Mouse (Mus musculus) monocyte, adult 2 months (primary cell): ENCODE measurements around the gene Adcy9.
"Not testable (repeated sequence)": the region's sequence is repeated elsewhere in the genome, so short reads cannot be mapped to it uniquely, and the experiment has no call there.

Experiments used
- DNase-seq, 2 experiments: peaks; one replicate each; pipeline ENCODE4 v3.0.0; 2022; ENCODE audit warnings: low spot score in 2 of 2, low read depth in 1 of 2

Gene Adcy9

GRCm38 (mm10) chr16:4394991-4395590 is 25.2 kb downstream of the Adcy9 start:
- DNase-seq, result no peak

- DNase-seq, result no peak
Observed at GRCm38 (mm10) chr16:4383473-4384038, 36.7 kb downstream of the Adcy9 start.

- DNase-seq, result no peak
Observed at GRCm38 (mm10) chr16:4382406-4382805, 37.9 kb downstream of the Adcy9 start.

- DNase-seq, result no peak
Observed at GRCm38 (mm10) chr16:4381487-4381886, 38.8 kb downstream of the Adcy9 start.

- DNase-seq, result no peak
Observed at GRCm38 (mm10) chr16:4378788-4379187, 41.5 kb downstream of the Adcy9 start.

GRCm38 (mm10) chr16:4377556-4377955 is 42.7 kb downstream of the Adcy9 start:
- no peak for DNase-seq

- DNase-seq, result no peak
Observed at GRCm38 (mm10) chr16:4374780-4375380, 45.4 kb downstream of the Adcy9 start.

GRCm38 (mm10) chr16:4374270-4374669 is 46.0 kb downstream of the Adcy9 start:
- no peak for DNase-seq

GRCm38 (mm10) chr16:4371039-4371438 is 49.3 kb downstream of the Adcy9 start:
- no peak for DNase-seq

GRCm38 (mm10) chr16:4370141-4370541 is 50.2 kb downstream of the Adcy9 start:
- DNase-seq, result peak; percentile 13 to 17

- DNase-seq, result no peak
Observed at GRCm38 (mm10) chr16:4367930-4368329, 52.4 kb downstream of the Adcy9 start.

GRCm38 (mm10) chr16:4367291-4367690 is 53.0 kb downstream of the Adcy9 start:
- DNase-seq, result no peak

GRCm38 (mm10) chr16:4366671-4367070 is 53.6 kb downstream of the Adcy9 start:
- DNase-seq, result no peak

- no peak for DNase-seq
Observed at GRCm38 (mm10) chr16:4363341-4364116, 56.8 kb downstream of the Adcy9 start.

- DNase-seq, result no peak
Observed at GRCm38 (mm10) chr16:4355260-4356043, 64.8 kb downstream of the Adcy9 start.

- DNase-seq, result no peak
Observed at GRCm38 (mm10) chr16:4342579-4342978, 77.7 kb downstream of the Adcy9 start.

- DNase-seq, result no peak
Observed at GRCm38 (mm10) chr16:4341316-4342062, 78.8 kb downstream of the Adcy9 start.

- not testable (repeated sequence) for DNase-seq
Observed at GRCm38 (mm10) chr16:4339216-4339615, 81.1 kb downstream of the Adcy9 start.

GRCm38 (mm10) chr16:4337269-4337668 is 83.0 kb downstream of the Adcy9 start:
- DNase-seq, result no peak

GRCm38 (mm10) chr16:4333788-4334187 is 86.5 kb downstream of the Adcy9 start:
- DNase-seq, result no peak
